Mouse (Mus musculus) neural tube, embryonic 11.5 days (tissue): ENCODE measurements around the gene Ccl11. TPM values are rescaled to one million over a fixed set of nuclear protein-coding genes. Genes with fewer than 3 reads are reported as not detected.

Experiments used
- ATAC-seq: fragments of 200-750 bp; cut with Nextera tagmentation; 2 replicates; pipeline ENCODE4 v1.8.0; 2017; ENCODE audit warnings: moderate number of reproducible peaks, mild to moderate bottlenecking, moderate TSS enrichment, moderate library complexity; ENCODE audit not compliant: insufficient read depth, low FRiP score, low TSS enrichment
- DNase-seq: peaks from one replicate; pipeline ENCODE4 v3.0.0-alpha.2; 2015; ENCODE audit warnings: low spot score
- H3K27ac ChIP-seq: fragments of 300-500 bp; sonication (generic); 2 replicates; pipeline ENCODE4 v1.5.1; 2014; ENCODE audit warnings: low read depth, mild to moderate bottlenecking, low read length
- H3K27me3 ChIP-seq: fragments of 300-500 bp; sonication (generic); 2 replicates; pipeline ENCODE4 v1.6.1; 2014; ENCODE audit warnings: mild to moderate bottlenecking, low read length, mixed read lengths; ENCODE audit not compliant: control insufficient read depth, insufficient read depth
- H3K36me3 ChIP-seq: fragments of 300-500 bp; sonication (generic); 2 replicates; pipeline ENCODE4 v1.6.1; 2014; ENCODE audit warnings: mild to moderate bottlenecking, low read length, moderate library complexity, mixed read lengths; ENCODE audit not compliant: control insufficient read depth, insufficient read depth
- H3K4me1 ChIP-seq: fragments of 300-500 bp; sonication (generic); 2 replicates; pipeline ENCODE4 v1.6.1; 2014; ENCODE audit warnings: low read length, mixed read lengths; ENCODE audit not compliant: control insufficient read depth, insufficient read depth
- H3K4me2 ChIP-seq: fragments of 300-500 bp; sonication (generic); 2 replicates; pipeline ENCODE4 v1.6.1; 2014; ENCODE audit warnings: low read depth, mild to moderate bottlenecking, moderate library complexity
- H3K4me3 ChIP-seq: fragments of 300-500 bp; sonication (generic); 2 replicates; pipeline ENCODE4 v1.5.1; 2014; ENCODE audit warnings: low read depth, low read length
- H3K9ac ChIP-seq: fragments of 300-500 bp; sonication (generic); 2 replicates; pipeline ENCODE4 v1.6.1; 2014; ENCODE audit warnings: mild to moderate bottlenecking, low read length
- H3K9me3 ChIP-seq: fragments of 300-500 bp; sonication (generic); 2 replicates; pipeline ENCODE4 v1.6.1; 2016; ENCODE audit warnings: low read length; ENCODE audit not compliant: control insufficient read depth
- WGBS: fragments of 180-500 bp; shearing (Covaris S2); extraction: QIAGEN DNeasy Blood & Tissue Kit; methylation state at CpG from one replicate; pipeline ENCODE4 v1.1.7; 2014; 5-methylcytosine and 5-hydroxymethylcytosine counted together
- polyA plus RNA-seq: library from polyadenylated mRNA; unstranded; fragments of >200 nt; fragmentation: Nextera tagmentation; extraction: Ambion mirVana; gene quantifications from 2 replicates; pipeline ENCODE4 v1.2.1, GENCODE M21; 2014

Gene Ccl11
- polyA plus RNA-seq, 1 experiment from 2014 or later = 0.21 TPM

DNA sequence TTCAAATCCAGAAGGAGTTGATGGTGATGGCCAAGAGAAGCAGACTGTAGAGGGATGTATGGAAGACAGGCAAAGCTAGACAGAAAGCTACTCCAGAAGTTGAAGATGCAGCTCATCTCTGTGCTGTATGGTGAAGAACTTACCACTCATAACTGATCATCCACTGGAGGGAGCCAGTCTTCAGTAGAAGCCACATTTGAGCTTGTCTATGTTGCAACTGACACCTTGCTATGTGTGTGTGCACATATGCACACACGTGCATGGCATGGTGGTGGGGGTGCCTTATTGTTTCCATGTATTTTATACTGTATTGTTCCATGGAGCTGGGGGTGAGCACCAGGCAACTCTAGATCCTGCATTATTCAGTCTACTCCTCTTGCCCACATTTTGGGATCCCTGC lies 14.8 kb downstream of the Ccl11 start:
- Histone ChIP-seq H3K9me3 (no peaks in the 10 kb centered on the region), H3K36me3 (no peaks in the 10 kb centered on the region), H3K4me1 (no peaks in the 10 kb centered on the region), H3K27ac (no peak overlapping the region), H3K4me3 (no peak overlapping the region), H3K4me2 (no peak overlapping the region), H3K9ac (no peak overlapping the region), H3K27me3 (no peaks in the 10 kb centered on the region)
- DNase-seq = no peak
- 75% methylated on average over 1 of the region's 1 CpGs for WGBS
- ATAC-seq = no peak

DNA sequence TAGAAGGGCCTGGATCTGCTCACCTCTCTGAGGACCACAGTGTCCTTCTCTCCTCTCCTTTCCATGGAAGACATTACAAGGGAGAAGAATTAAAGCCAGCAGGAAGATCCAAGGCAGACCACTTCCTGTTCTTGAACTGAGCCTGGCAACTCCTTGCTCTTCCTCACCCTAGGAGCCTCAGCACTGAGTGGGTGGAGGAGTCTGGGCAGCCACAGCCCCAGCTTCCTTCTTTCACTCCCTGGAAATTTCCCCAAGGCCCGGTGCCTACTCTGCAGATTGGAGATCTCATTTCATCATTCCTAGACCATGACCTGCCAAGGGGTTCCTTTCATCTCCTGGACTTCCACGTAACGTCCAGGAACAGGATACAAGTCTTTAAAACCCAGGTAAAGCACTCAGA lies 15.4 kb downstream of the Ccl11 start:
- WGBS = 86% methylated on average over 3 of the region's 3 CpGs
- H3K4me3 ChIP-seq = no peak overlapping the region
- ATAC-seq (no peak), DNase-seq (no peak)
- H3K9ac ChIP-seq = no peak overlapping the region
- no peak overlapping the region for H3K27ac ChIP-seq
- H3K27me3 ChIP-seq = no peaks in the 10 kb centered on the region
- H3K4me1 ChIP-seq = no peaks in the 10 kb centered on the region
- no peak overlapping the region for H3K4me2 ChIP-seq
- H3K9me3 ChIP-seq = no peaks in the 10 kb centered on the region
- no peaks in the 10 kb centered on the region for H3K36me3 ChIP-seq

DNA sequence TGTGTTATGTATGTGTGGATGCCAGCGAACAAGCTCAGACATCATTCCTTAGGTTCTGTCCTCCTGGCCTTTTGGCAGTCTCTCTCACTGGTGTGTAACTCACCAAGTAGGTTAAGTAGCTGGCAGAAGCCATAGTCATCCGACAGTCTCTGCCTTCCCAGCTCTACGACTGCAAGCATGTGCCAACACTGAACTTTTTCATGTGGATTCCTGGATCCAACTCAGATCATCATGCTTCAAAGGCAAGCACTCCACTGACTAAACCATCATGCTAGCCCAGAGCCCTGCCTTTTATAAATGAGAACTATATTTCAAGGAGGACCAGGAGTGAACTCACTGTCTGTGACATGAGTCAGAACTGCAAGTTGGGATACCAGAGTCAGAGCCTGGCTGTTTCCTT lies 16.1 kb downstream of the Ccl11 start:
- WGBS = 87% methylated on average over 3 of the region's 3 CpGs
- Histone ChIP-seq H3K36me3 (no peaks in the 10 kb centered on the region), H3K9ac (no peak overlapping the region), H3K27ac (no peak overlapping the region), H3K27me3 (no peaks in the 10 kb centered on the region), H3K4me3 (no peak overlapping the region), H3K4me1 (no peaks in the 10 kb centered on the region), H3K4me2 (no peak overlapping the region), H3K9me3 (no peaks in the 10 kb centered on the region)
- ATAC-seq (no peak), DNase-seq (no peak)

DNA sequence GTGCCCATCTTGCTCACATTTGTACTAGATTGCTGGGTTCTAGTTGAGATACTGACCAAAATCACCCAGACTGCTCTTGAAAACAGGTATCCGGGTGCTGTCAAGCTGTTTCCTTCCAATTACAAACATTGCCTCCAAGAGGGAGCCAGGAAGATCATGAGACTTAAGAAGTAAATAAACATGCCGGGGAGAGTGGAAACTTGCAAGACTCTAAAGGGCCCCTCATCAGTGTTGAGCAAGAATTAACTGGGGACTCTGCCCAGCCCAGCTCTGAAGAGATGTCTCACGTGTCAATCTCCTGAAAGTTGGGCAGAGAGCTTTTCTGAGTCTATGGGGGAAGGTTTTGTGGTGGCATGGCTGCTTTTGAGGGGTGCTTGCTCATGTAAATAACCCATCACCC lies 19.4 kb downstream of the Ccl11 start:
- no peaks in the 10 kb centered on the region for H3K4me1 ChIP-seq
- H3K4me3 ChIP-seq = no peak overlapping the region
- no peaks in the 10 kb centered on the region for H3K36me3 ChIP-seq
- H3K9ac ChIP-seq = no peak overlapping the region
- DNase-seq (no peak), ATAC-seq (no peak)
- H3K27me3 ChIP-seq = no peaks in the 10 kb centered on the region
- no peak overlapping the region for H3K27ac ChIP-seq
- H3K4me2 ChIP-seq = no peak overlapping the region
- no peaks in the 10 kb centered on the region for H3K9me3 ChIP-seq
- 76% methylated on average over 3 of the region's 3 CpGs for WGBS

DNA sequence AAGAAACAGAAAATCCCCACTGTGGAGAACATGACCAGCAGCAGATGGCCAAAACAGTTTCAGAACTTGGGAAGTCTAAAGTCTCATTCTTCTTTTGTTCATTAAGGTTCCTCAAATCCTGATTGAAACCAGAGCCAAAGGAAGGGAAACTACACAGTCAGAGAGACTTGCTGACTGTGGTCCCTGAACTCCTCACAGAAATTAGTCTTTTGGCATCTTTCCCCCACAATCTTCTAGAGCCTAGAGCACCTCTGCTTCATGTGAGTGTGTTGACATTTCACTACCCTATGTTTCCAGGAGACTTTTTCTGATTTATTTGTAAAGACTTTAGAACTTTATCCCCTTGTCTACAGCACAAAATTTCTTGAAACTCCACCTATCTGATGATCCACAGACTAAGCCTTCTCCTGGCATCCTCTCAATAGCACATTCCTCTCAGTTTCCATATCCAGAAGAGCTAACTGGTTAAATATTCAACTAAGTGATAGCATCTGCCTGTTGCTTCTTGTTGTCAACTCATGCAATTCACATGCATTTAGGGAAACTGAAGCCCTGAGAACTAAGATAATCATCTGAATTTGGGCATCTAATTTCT lies 20.6 kb downstream of the Ccl11 start:
- H3K4me3 ChIP-seq = no peak overlapping the region
- H3K4me1 ChIP-seq = no peaks in the 10 kb centered on the region
- no peak overlapping the region for H3K27ac ChIP-seq
- no peaks in the 10 kb centered on the region for H3K27me3 ChIP-seq
- ATAC-seq = no peak
- H3K9ac ChIP-seq = no peak overlapping the region
- no peak overlapping the region for H3K4me2 ChIP-seq
- H3K36me3 ChIP-seq = no peaks in the 10 kb centered on the region
- no peaks in the 10 kb centered on the region for H3K9me3 ChIP-seq
- DNase-seq = no peak

DNA sequence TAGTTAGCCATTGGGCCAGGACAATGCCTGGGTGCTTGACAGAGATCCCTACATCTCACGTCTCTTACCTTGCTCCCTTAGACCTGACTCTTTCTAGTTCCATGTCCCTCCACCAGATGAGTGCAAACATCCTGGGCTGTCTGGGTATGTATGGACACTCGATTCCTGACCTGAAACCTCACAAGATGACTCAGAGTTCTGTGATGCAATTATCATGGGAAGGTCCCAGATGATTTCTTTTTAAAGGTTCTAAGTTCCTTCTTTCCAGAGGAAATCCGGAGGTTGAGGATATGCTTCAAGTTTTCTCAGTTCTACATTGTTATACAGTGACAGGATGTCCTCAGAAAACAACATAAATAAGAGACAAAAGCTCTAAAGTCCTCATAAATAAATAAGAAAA lies 23.2 kb downstream of the Ccl11 start:
- Histone ChIP-seq H3K27me3 (no peaks in the 10 kb centered on the region), H3K27ac (no peak overlapping the region), H3K9ac (no peak overlapping the region), H3K4me3 (no peak overlapping the region), H3K36me3 (no peaks in the 10 kb centered on the region), H3K4me2 (no peak overlapping the region), H3K4me1 (no peaks in the 10 kb centered on the region), H3K9me3 (no peaks in the 10 kb centered on the region)
- ATAC-seq (no peak), DNase-seq (no peak)
- WGBS = 81% methylated on average over 3 of the region's 3 CpGs

DNA sequence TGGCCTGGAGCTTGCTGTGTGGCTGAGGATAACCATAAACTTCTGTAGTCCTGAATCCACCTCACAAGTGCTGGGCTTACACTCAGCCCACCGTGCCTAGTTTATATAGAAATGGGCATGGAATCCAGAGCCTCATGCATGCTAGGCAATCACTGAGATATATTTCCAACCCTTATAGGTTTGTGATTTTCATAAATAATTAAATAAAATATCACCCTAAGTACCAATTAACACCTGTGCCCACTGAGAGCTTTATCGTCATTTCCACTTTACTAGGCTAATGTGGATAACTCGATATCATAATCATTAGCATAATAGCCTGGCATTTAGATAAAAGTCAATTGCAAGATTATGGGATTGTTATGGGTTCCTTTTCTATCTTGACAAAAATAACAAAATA lies 26.7 kb downstream of the Ccl11 start:
- H3K9ac ChIP-seq = no peak overlapping the region
- no peak for DNase-seq
- no peak overlapping the region for H3K4me3 ChIP-seq
- H3K36me3 ChIP-seq = no peaks in the 10 kb centered on the region
- ATAC-seq = no peak
- no peak overlapping the region for H3K4me2 ChIP-seq
- 96% methylated on average over 3 of the region's 3 CpGs for WGBS
- H3K27ac ChIP-seq = no peak overlapping the region
- no peaks in the 10 kb centered on the region for H3K9me3 ChIP-seq
- H3K4me1 ChIP-seq = no peaks in the 10 kb centered on the region
- no peaks in the 10 kb centered on the region for H3K27me3 ChIP-seq

DNA sequence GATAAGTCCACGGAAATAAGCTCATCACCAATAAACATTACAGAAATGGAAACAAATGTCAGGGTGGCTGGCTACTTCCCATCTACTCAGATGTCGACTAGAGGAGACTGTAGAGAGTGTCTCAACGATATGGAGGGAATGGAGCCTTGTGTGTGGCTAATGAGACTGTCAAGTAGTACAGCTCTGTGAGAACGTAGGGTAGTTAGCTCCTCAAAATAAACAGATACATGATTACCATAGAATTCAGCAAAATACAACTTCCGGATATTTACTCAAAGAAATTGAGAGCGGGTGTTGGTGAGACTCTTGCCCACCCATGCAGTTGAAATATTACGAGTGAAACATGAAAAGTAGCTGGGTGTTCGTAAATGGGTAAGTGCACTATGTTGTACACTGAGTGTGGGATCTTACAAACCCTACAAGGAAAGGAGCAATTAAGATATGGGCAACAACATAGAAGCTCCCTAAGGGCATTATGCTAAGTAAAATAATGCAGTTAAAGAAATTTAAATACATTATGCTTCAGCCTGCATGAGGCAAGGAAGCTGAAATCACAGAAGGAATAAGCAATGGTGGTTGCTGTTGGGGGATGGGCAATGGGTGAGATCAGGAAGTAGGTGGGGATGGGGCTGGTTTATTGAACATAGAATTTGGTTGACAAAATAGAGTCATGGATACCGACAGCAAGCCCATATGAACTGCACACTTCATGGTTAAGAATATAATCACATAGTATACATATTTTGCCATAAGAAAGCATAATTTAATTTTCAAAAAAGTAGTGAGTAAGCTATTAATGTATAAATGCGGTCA lies 42.1 kb downstream of the Ccl11 start:
- no peak for DNase-seq
- no peak for ATAC-seq

DNA sequence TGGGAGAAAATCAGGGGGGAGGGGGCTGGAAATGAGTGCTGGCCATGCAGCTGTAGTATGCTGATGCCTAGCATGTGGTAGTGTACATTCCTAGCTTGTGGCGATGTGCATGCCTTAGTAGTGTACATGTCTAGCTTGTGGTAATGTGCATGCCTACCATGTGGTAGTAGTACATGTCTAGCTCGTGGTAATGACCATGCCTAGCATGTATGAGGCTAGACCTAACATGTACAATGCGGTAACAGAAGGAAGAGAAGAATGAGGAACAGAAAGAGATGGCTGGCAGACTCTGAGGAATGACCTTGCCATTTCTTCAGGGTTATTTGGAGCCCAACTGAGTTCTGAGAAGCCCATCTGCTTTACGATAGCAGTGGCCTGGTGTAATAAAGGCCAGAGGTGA lies 43.5 kb downstream of the Ccl11 start:
- Histone ChIP-seq H3K9ac (no peak overlapping the region), H3K36me3 (no peaks in the 10 kb centered on the region), H3K4me1 (no peaks in the 10 kb centered on the region), H3K27ac (no peak overlapping the region), H3K27me3 (no peaks in the 10 kb centered on the region), H3K4me3 (no peak overlapping the region), H3K4me2 (no peak overlapping the region), H3K9me3 (no peaks in the 10 kb centered on the region)
- WGBS = 80% methylated on average over 4 of the region's 4 CpGs
- DNase-seq = no peak
- no peak for ATAC-seq

More for the DNA sequence above, 42.1 kb downstream of the Ccl11 start:
- no peak overlapping the region for H3K4me3 ChIP-seq
- H3K27ac ChIP-seq = no peak overlapping the region
- no peak overlapping the region for H3K4me2 ChIP-seq
- WGBS = 90% methylated on average over 10 of the region's 10 CpGs
- H3K9ac ChIP-seq = no peak overlapping the region
- H3K27me3 ChIP-seq = no peaks in the 10 kb centered on the region
- H3K36me3 ChIP-seq = no peaks in the 10 kb centered on the region
- H3K4me1 ChIP-seq = no peaks in the 10 kb centered on the region
- H3K9me3 ChIP-seq = no peaks in the 10 kb centered on the region
